Mouse (Mus musculus): ENCODE results near the gene Gm11213.

The Gm11213 gene

DNA sequence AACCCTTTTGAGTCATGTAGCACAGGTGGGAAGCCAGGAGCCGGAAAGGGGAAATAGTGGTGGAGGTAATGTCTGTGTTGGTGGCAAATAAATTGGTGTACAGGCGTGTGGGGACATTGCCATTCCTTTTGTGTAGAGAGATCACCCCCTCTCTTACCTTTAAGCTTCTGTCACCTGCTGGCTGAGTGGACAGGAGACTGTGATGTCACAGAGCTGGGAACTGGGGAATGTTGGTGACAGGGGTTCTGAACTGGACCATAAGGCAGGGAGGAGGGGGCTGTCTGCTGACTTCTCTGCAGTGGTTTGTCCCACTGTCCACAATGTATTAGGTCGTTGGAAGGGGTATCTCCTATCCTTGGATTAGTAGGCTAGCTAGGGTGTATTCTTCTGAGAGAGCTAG, at the start of gene Gm11213:
TSS of gene Gm11213 (minus strand) at position 317 of the 400 bp plus-strand sequence.
- DNase-seq (ENCODE audit: low spot score in 2 of 2) = no peak

DNA sequence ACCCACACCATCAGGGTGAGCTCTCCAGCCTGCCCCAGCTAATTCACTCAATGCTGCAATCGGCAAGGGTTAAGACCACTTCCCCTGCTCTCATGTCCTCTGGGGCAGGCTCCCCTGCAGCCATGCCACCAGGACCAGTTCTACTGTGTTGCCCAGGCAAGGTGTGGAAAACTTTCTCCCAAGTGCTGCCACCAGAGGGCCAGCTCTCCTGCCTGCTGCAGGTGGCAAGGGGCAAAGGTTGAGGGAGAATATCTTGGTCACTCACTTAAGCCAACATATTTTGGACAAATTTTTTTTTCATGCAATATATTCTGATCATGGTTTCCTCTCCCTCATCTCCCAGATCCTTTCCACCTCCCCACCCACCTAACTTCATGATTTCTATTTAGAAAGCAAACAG, 49.3 kb upstream of the Gm11213 start:
- no peak for DNase-seq (ENCODE audit: low spot score in 2 of 2)

DNA sequence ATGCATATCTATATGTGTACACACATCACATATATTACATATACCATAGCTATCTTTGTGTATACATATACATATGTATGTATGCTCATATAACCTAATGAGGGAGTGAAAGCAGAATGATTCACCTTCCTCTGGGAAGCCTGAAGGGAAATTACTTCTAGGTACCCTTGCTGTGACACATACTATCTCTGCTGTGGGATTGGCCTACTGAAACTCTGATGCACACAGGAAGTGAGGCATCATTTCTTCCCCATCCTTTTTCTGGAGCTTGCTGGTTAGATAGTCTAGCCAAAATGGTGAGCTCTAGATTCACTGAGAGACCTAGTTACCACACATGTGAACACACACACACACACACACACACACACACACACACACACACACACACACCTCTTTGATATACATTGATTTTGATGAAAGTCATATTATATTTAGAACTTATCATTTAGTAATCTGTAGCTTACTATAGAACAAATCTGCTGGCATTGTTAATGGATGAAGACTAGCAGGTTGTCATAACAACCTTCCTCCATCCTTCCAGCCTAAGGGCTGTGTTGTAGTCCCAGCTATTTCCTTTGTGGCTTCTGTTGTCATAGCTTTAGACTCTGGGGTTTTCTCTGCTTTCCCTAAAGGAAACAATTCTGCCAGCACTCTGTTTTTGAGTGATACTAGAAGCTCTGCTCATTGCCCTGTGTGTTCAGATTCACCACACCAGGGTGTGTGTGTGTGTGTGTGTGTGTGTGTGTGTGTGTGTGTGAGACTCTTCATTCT, 39.1 kb upstream of the Gm11213 start:
- DNase-seq (ENCODE audit: low spot score in 2 of 2) = no peak

DNA sequence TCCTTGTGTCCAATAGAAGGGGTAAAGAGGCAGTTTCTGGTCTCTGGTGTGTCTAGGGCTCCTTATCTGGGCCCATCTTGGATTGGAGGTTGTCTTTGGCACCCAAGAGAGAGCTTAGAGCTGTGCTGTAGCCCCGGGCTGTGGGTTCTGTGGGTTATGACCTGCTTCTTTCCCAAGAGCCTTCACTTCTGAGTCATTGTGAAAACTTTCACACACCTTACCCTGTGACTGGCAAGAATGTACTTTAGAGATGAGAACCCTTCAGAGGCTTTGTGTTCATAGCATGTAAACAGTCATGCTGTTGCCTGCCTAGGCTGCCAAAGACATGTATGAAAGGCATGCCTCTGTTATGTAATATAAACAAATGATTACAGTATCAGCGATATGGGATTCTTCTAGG, 34.8 kb upstream of the Gm11213 start:
- no peak for DNase-seq (ENCODE audit: low spot score in 2 of 2)

DNA sequence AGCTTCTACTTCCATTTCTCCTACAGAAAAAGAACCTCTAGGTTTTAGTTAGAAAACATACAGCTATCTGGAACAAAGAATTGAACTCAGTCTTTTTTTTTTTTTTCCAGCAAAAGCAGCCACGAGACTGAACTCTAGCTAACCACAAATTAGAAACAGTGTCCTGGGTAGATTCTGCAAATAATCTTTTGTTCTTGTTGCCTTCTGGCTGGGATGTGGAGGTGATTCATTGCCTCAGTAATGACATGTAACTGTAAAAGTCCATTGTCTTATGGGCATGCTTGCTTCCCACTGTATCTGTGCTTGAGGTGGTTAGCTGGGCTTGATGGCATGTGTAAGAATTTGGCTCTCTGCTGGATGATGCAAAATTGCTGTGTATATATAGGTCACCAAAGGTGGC, 33.5 kb upstream of the Gm11213 start:
- DNase-seq (ENCODE audit: low spot score in 2 of 2) = no peak

DNA sequence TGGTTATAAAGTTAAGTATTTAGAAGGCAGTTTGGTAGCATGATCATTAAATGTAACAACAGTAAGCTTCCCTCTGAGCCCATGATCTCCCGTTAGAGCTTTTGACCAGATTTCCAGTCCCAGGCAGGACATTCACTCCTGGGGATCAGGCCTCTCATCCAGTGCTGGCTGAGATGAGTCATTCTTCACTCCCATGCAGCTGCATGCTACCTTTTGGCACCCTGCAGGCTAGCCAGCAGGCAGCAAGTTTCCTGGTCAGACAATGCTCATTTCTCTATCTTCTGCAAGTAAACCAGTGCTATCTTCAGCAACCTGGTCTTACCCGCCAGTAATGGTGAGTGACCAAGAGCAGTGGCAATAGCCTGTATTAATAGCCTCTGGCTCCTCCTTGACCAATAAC, 28.1 kb upstream of the Gm11213 start:
- DNase-seq (ENCODE audit: low spot score in 2 of 2) = no peak

DNA sequence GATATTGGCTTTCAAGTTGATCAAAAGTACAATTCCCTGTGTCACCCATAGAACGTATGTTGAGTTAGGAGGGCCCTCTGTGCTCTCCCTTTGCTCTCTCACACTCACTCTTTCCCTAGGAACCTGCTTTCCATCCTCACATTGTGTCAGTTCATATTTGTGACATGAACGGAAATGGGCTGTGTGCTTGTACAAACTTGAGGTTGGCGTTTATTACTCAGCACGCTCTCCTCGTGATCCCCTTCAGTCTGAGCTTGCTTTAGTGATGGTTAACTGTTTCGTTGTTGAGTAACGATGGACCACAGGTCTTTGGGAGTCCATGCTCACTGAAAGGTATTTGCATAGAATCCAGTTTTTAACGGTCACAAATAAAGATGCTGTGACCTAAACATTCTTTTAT, 22.1 kb upstream of the Gm11213 start:
- DNase-seq (ENCODE audit: low spot score in 2 of 2) = no peak

DNA sequence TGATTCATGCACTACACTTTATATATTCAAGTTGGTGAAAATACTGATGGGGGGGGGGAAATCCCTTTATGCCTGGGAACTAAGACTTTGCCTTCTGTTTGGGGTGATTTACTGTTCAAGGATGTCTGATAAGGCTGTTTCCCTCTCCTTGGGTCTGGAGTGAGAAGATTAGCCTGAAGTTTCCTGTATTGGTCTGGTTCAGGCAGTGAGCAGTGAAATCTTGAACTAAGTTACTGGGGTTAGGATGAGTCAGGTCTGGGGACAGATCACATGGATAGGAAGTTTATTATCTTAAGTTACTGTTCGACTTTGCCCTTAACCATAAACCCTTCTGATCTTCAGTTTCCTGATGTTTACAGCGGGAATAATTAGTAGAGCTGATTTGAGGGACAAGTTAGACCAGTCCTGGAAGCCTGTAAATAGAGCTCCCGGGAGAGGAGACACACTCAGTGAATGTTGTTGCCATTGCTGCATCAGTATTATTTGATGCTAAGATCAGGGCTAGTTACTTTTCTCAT, 20.6 kb upstream of the Gm11213 start:
- no peak for DNase-seq (ENCODE audit: low spot score in 2 of 2)

DNA sequence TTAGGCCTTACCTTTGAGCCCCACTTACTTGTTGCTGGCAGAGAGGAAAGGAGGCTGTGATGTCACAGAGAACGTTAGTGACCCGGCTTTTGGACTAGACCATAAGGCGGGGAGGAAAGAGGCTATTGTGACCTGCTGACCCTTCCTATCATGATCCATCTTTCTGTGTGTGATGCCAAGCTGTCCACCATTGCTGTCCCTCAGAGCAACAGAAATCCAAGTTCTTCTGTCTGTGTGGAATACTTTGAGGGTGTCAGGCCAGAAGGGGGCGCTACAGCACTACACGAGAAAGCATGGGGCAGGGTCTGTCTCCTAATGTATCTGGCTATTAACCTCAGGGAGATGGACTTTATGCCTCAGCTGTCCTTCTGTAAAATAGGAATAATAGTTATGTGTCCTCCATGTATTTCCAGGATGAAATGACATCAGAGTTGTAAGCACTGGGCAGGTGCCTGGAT, 17.3 kb upstream of the Gm11213 start, which contains the start of gene Tex48:
TSS of gene Tex48 (minus strand) at position 51 of the 458 bp plus-strand sequence.
- DNase-seq (ENCODE audit: low spot score in 2 of 2) = peak in 1 of 2 experiments; percentile 75

DNA sequence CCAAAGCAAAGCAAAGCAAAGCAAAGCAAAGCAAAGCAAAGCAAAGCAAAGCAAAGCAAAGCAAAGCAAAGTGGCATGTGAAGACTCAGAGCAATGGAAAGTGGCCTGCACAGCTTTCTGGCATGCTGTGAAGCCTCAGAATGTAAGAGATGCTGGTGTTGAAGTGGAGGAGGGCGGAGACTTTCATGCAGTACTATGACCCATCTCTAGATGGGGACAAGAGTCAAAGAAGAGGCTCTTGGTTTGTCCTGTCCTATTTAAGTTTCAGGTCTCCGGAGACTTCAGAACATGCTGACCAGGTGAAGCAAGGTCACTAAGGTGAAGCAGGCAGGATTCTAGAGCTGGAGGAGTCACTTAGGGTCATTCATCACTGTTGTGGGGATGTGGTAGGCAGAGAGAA, 16.8 kb upstream of the Gm11213 start:
- no peak for DNase-seq (ENCODE audit: low spot score in 2 of 2)

DNA sequence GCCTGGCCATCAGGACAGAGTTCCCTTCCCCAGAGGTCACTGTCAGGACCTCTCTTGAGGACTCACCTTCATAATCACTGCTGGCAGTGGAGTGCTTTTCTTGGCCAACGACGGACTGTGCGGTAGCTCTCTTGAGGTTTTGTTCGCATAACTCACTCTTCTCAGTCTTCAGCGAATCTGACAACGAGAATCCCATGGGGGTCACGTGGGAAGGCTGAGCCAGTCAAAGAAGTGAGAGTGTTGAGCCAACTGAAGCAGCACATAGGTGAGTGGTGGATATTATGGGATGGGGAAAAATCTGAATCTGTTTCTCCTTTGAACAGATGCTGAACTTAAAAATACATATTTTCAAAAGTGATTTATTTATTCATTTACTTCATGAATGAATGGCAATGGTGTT, 3.3 kb upstream of the Gm11213 start:
- DNase-seq (ENCODE audit: low spot score in 2 of 2) = no peak

DNA sequence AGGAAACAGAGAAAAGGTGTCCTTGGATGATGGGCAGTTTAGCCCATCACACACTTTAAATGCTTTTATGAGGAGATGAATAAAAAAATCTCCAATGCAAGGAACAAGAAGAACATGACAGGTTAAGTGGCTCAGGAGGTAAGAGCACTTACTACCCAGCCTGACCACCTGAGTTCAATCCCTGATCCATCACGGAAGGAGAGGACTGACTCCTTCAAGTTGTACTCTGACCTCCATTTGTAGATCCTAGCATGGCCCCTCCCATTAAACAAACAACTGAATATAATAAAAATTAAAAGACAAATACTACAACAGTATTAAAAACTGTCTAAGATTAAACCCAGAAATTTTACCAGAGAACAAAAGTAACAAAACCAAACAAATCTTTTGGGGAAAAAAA, 907 bp upstream of the Gm11213 start:
- DNase-seq (ENCODE audit: low spot score in 2 of 2) = no peak

DNA sequence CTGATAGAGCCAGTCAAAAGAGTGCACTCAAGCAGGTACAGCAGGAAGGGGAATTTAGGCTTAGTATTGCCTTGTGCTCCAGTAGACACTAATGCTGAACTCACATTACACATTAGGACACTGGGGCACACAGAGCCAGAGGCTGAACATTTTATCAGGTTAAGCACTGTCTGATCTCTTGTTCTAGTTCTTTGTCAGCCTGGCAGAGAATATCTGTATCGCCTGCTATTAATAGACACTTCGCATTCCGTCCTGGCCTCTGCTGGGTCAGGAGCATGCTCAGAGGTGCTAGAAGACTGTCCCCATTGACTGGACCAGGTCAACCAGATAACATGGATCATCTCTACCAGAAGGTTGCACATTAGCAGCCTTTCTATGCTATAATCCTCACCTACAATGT, 484 bp upstream of the Gm11213 start:
- DNase-seq (ENCODE audit: low spot score in 2 of 2) = no peak

DNA sequence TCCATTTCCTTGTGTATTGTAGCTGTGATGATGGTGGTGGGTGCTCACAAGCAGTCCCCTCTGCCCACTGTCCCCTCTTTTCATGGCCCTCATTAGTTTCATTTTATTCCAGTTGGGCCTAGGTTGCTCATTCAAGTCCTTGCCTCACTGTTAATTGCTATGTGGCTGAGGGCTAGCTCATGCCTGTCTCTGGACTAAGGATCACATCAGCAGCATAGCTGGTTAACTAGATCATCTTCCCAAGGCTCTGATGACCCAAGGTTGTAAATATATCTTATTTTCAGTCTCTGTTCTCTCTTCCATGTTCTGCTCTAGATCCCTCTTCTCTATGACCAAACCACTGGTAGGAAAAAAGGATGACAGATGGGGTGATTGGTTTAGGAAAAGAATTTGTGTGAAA, 3.8 kb downstream of the Gm11213 start:
- DNase-seq (ENCODE audit: low spot score in 2 of 2) = no peak

DNA sequence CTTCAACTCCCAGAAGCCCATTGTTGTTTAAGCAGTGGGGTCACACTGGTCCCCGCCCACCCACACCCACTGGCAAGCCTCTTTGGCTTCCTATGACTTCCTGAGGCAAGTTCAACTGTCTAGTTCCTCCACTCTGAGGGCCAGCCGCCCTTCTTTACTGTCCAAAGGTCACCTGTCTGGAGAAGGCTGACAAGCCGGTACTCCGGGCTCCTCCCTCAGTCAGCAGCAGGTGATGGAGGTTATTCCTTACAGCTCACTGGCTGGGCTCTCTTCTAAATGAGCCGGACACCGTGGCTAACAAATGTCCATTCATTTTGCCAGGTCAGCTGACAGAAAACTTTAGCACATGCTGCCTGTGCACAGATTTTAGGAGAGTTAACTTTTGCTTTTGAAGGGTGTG, 4.3 kb downstream of the Gm11213 start:
- DNase-seq (ENCODE audit: low spot score in 2 of 2) = no peak

DNA sequence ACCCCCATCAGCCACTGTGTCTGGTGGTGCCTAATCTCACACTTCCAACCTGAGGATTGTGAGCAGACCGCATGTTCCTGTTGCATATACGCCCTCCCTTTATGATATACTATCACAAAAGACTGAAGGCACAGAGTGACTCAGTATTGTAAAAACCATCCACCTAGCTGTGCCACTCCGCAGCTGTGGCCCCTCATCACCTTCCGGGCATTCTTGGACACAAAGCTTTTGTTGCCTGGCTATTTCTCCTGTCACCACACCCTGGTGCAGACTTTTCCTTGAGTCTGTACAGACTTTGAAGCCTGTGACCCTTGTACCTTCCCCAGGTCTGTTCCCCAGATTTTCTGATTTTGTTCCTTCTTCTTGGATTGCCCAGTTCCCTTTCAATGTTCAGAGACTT, 9.1 kb downstream of the Gm11213 start:
- no peak for DNase-seq (ENCODE audit: low spot score in 2 of 2)

DNA sequence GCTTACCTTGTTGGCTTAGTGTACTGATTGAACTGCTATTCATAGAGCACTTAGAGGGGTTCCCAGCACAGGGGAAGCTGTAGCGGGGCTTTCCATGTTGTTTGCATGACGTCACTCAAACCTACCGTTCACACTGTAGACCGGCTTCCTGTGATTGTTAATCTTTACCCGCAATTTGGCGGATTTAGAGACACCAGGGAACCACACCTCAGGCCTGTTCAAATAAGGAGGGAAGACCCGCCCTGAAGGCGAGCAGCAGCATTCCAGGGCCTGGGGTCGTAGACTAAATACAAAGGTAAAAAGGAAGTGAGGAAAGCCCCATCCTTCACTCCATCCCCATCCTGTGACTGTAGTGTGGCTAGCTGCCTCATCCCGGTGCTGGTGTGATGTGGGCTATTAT, 9.8 kb downstream of the Gm11213 start:
- DNase-seq (ENCODE audit: low spot score in 2 of 2) = no peak

DNA sequence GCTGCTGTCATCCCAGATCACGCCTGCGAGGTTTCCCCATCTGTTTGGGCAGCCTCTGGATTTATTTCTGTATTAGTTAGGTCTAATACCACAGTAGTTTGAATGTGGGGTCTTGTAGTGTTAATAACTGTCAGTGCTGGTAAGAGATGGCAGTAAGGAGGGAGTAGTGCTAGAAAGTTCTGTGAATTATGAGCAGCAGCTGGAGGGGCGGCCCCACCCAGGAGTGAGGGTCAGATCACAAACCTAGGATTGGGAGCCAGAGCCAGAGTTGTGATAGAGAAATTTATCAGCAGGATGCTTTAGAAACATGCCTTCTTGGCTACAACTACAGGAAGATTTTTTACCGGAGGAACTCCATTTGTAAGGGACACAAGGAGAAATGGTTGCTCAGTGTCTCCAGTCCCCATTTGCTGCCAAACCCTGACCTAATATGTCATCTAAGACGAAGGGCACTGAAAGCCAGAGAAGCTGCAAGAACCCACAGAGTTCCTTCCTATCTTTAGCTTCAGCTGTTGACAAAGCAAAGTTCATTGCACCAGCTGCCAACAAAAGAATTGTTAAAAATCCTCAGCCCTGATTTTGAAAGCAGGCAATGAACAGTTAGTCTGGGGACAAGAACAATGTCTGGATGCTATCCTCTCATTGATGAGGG, 10.5 kb downstream of the Gm11213 start:
- no peak for DNase-seq (ENCODE audit: low spot score in 2 of 2)

DNA sequence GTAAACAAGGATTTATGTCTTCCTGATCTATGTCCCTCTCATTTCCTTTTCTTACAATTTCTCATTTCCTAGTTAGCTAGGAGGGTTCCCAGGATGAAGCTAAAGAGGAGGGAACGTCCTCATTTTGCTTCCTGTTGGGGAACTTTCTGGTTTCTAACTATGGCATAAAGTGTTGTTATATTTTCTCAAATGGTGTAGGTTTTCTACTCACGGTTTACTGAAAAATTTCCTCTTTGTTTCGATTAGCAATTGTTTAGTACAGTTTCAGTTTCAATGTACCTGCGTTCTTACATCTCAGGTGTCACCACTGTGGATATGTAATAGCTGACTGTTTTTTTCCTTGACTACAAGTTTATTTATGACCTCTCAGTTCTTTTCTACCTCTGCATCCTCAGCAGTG, 14.5 kb downstream of the Gm11213 start:
- no peak for DNase-seq (ENCODE audit: low spot score in 2 of 2)

DNA sequence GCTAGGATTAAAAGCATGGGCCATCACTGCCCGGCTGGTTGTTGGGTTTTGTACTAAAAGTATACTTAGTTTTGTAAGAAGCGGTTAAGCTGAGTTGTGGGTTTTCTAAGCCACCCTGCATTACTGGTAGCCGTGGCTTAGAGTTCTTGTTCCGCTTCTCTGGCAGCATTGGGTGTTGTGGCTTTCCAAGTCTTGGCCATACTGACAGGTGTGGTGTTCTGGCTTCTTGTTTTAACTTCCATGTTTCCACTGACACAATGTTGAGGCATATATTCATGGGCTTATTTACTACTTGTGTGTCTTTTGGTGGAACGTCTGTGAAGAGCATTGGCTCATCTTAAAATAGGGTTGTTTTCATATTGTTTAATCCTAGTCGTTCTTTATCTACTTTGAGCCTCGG, 15.1 kb downstream of the Gm11213 start:
- DNase-seq (ENCODE audit: low spot score in 2 of 2) = no peak

DNA sequence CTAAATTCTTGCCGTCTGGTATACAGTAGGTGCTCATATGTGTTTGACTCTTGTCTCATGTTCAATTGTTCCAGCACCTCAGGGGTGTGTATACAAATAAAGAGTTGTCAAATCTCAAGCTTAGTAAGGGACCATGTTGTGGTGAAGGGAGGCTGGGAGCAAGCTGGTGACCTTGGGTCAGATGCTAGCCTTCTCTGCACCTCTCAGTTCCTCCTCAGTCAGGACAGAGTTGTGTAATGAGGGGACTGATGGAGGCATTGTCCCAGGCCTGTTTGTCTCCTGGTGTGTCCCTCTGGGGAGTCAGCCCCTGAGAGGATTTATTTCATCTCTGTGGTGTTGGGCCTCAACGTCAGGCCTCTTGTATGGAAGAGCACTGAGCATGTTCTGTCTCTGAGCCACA, 18.8 kb downstream of the Gm11213 start:
- no peak for DNase-seq (ENCODE audit: low spot score in 2 of 2)

DNA sequence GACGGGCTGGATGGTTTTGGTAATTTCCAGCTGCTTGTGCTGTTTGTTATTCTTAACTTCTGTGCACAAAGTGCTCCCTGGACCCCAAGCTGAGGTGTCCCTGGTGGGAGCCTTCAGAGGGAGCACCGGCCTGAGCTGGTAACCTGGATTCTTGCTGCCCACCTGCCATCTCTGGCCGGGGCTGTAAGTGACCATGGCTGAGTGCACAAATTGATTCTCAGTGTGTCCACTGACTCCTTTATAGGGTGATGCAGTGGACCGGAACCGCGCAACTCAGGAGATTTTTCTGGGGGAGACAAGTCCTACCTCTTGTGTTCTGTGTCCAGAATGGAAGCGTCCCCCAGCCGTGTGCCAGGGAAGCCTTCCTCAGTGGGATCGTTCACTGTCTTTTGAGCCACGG, 19.8 kb downstream of the Gm11213 start:
- no peak for DNase-seq (ENCODE audit: low spot score in 2 of 2)

DNA sequence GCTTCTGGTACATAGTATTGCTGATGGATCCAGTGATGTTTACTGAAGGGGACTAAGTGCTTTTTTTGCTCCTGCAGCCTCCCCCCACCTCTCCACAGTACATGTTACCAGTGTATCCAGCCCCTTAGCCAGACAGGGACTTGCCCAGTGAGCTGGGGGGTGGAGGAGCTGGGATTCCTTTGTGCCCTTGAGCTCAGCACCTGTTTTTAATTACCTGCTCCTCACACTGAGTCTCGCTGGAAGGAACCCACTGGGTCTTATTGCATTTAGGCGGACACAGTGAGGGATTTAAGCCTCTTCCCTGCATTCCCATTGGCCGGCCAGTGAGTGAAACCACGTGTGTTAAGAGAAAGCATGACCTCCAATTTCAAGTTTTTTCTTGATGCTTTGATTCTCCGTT, 22.5 kb downstream of the Gm11213 start:
- no peak for DNase-seq (ENCODE audit: low spot score in 2 of 2)
